Mouse (Mus musculus): Measurements from ENCODE around the gene Gm21294.
"Not testable (repeated sequence)": the region's sequence is repeated elsewhere in the genome, so short reads cannot be mapped to it uniquely, and the experiment has no call there.

Gene Gm21294

DNA sequence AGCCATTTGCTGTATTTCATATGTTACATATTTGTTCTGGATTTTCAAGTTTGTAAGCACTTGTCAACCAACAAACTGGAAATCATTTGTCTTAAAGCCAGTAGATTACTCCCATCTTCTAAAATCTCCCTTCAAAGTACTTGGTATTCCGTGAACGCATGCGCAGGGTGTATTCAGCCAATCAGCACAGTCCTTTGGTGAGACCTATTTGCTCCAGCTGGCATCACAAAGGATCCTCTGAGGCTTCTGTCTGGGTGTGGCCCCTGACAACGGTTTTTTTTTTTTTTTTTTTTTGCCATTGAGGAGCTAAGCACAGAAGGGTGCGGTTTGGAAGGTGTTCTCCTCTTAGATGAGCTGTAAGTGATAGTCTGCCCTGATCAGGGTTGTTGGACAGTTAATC lies at the start of gene Gm21294:
Gene Gm21294, plus strand, starts transcription at position 301 of the 400 bp plus-strand sequence.
- not testable (repeated sequence) for DNase-seq (ENCODE audit: low read depth)

DNA sequence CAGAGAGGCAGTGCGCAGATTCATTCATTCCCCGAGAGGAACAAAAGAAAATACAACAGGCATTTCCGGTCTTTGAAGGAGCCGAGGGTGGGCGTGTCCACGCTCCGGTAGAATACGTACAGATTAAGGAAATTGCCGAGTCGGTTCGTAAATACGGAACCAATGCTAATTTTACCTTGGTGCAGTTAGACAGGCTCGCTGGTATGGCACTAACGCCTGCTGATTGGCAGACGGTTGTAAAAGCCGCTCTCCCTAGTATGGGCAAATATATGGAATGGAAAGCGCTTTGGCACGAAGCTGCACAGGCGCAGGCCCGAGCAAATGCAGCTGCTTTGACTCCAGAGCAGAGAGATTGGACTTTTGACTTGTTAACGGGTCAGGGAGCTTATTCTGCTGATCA lies 73.6 kb downstream of the Gm21294 start:
- not testable (repeated sequence) for DNase-seq (ENCODE audit: low read depth)

Measured in 416B (cell line).